Mouse (Mus musculus) forebrain, postnatal 0 days (tissue): ENCODE measurements around the gene Zfp991. TPM values are rescaled to one million over a fixed set of nuclear protein-coding genes. Genes with fewer than 3 reads are reported as not detected.
"Not testable (repeated sequence)": the region's sequence is repeated elsewhere in the genome, so short reads cannot be mapped to it uniquely, and the experiment has no call there.

Source experiments
- ATAC-seq: fragments of 200-750 bp; cut with Nextera tagmentation; 2 replicates; pipeline ENCODE4 v1.8.0; 2017; ENCODE audit warnings: mild to moderate bottlenecking, moderate library complexity
- DNase-seq: peaks from one replicate; pipeline ENCODE4 v3.0.0-alpha.2; 2015
- H3K27ac ChIP-seq: fragments of 300-500 bp; sonication (generic); 2 replicates; pipeline ENCODE4 v1.5.1; 2014; ENCODE audit warnings: low read depth, mild to moderate bottlenecking, antibody characterized with exemption, low read length, moderate library complexity, mixed read lengths
- H3K27me3 ChIP-seq: fragments of 300-500 bp; sonication (generic); 2 replicates; pipeline ENCODE4 v1.6.1; 2014; ENCODE audit warnings: mild to moderate bottlenecking, low read length, mixed read lengths; ENCODE audit not compliant: insufficient read depth
- H3K36me3 ChIP-seq: fragments of 300-500 bp; sonication (generic); 2 replicates; pipeline ENCODE4 v1.6.1; 2014; ENCODE audit warnings: mild to moderate bottlenecking, moderate library complexity; ENCODE audit not compliant: insufficient read depth
- H3K4me1 ChIP-seq: fragments of 300-500 bp; sonication (generic); 2 replicates; pipeline ENCODE4 v1.6.1; 2014; ENCODE audit warnings: antibody characterized with exemption; ENCODE audit not compliant: insufficient read depth
- H3K4me2 ChIP-seq: fragments of 300-500 bp; sonication (generic); 2 replicates; pipeline ENCODE4 v1.6.1; 2014; ENCODE audit warnings: low read depth, mild to moderate bottlenecking, moderate library complexity
- H3K4me3 ChIP-seq: fragments of 300-500 bp; sonication (generic); 2 replicates; pipeline ENCODE4 v1.5.1; 2014; ENCODE audit warnings: low read depth, low read length, mixed read lengths
- H3K9ac ChIP-seq: fragments of 300-500 bp; sonication (generic); 2 replicates; pipeline ENCODE4 v1.6.1; 2014; ENCODE audit warnings: mild to moderate bottlenecking
- H3K9me3 ChIP-seq: fragments of 300-500 bp; sonication (generic); 2 replicates; pipeline ENCODE4 v1.6.1; 2016; ENCODE audit warnings: low read length
- WGBS: fragments of 180-500 bp; shearing (Covaris S2); extraction: QIAGEN DNeasy Blood & Tissue Kit; methylation state at CpG from one replicate; pipeline ENCODE4 v1.1.7; 2014; 5-methylcytosine and 5-hydroxymethylcytosine counted together
- polyA plus RNA-seq: library from polyadenylated mRNA; unstranded; fragments of >200 nt; fragmentation: Nextera tagmentation; extraction: Ambion mirVana; gene quantifications from 2 replicates; pipeline ENCODE4 v1.2.1, GENCODE M21; 2015
- total RNA-seq: library from RNA; depleted of rRNA; stranded (reverse); fragments of >200 nt; gene quantifications from 2 replicates; pipeline ENCODE4 v1.2.3, GENCODE M21; 2014

Zfp991 gene
- total and polyA plus RNA-seq, 2 experiments from 2014 or later: 3.5 to 7.9 TPM

GRCm38 (mm10) chr4:147181141-147181685, 49.4 kb downstream of the Zfp991 start:
- H3K9me3 ChIP-seq, ATAC-seq, H3K27me3 ChIP-seq, H3K27ac ChIP-seq, H3K4me1 ChIP-seq, DNase-seq, H3K4me2 ChIP-seq, H3K36me3 ChIP-seq, H3K4me3 ChIP-seq, H3K9ac ChIP-seq: not testable (repeated sequence)
- WGBS: 95% methylated on average over 7 of the region's 8 CpGs

DNA sequence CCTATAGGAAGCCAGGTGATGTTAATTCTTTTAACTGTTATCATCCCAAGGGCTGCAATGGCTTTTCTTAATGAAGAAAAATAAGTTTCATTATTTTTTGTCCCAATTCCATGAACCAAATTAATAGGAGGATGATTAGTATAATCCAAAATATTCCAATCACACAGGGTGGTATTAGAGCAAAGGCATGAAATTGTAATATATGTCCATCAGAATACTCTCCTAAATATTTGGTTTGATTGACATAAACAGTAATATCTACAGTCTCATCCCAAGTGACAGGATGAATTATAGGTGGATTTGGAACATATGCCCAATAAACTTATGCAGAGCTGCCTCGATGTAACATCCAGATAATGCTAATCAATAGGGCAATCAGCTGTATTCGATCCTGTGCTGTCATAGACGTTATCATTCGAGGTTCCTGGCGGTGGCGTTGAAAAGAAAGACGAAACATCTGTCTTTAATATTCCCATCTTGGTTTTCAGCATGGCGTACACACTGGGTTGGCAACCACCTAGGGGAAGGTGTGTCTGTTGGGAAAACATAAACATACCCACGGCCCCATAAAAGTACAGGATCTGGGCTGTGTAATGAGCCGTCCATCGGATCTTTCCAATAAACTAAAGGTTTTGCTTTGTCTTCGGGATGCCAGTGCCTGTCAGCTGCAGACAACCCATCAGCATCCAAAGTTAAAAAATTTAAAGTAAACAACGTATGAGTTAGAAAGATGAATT, 50.3 kb downstream of the Zfp991 start:
- not testable (repeated sequence) for H3K9ac ChIP-seq, H3K4me2 ChIP-seq, H3K9me3 ChIP-seq, DNase-seq, ATAC-seq, H3K4me3 ChIP-seq, H3K36me3 ChIP-seq, H3K4me1 ChIP-seq, H3K27me3 ChIP-seq, H3K27ac ChIP-seq
- WGBS: no CpG with 5 or more reads among the region's 13 CpGs

DNA sequence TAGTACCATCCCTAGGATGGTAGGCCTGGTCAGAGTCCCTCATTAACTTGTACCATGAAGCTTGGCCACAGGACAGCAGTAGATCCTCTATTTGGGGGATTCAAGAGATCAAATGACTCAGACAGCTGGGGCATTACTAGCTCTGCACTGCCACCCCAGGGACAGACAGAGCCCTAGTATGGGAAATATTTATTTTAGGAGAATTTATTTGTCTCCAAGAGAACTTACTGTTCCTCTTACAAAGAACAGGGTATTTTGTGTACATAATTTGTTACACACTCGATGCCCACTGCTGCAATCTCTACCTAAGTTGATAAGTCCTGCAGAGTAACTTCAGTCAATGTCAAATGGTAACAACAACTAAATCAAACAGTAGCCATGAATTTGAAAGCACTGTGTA, 55.0 kb downstream of the Zfp991 start:
- H3K9me3 ChIP-seq, DNase-seq, H3K27ac ChIP-seq, H3K4me3 ChIP-seq, H3K27me3 ChIP-seq, H3K4me1 ChIP-seq, H3K9ac ChIP-seq, H3K36me3 ChIP-seq, H3K4me2 ChIP-seq: not testable (repeated sequence)
- WGBS: 84% methylated on average over 1 of the region's 1 CpGs
- peak; percentile 8; the same call in 1 of the 2 replicates for ATAC-seq

- H3K36me3 ChIP-seq, H3K27ac ChIP-seq, ATAC-seq, H3K4me3 ChIP-seq, H3K9ac ChIP-seq, DNase-seq, H3K9me3 ChIP-seq, H3K27me3 ChIP-seq, H3K4me2 ChIP-seq, H3K4me1 ChIP-seq: not testable (repeated sequence)
- WGBS: 78% methylated on average over 67 of the region's 71 CpGs
Observed at GRCm38 (mm10) chr4:147187283-147187965, 55.6 kb downstream of the Zfp991 start.

GRCm38 (mm10) chr4:147195186-147195585, 63.3 kb downstream of the Zfp991 start:
- WGBS: 86% methylated on average over 3 of the region's 9 CpGs
- not testable (repeated sequence) for H3K36me3 ChIP-seq, DNase-seq, H3K27me3 ChIP-seq, H3K4me2 ChIP-seq, H3K27ac ChIP-seq, ATAC-seq, H3K9ac ChIP-seq, H3K4me1 ChIP-seq, H3K9me3 ChIP-seq, H3K4me3 ChIP-seq

DNA sequence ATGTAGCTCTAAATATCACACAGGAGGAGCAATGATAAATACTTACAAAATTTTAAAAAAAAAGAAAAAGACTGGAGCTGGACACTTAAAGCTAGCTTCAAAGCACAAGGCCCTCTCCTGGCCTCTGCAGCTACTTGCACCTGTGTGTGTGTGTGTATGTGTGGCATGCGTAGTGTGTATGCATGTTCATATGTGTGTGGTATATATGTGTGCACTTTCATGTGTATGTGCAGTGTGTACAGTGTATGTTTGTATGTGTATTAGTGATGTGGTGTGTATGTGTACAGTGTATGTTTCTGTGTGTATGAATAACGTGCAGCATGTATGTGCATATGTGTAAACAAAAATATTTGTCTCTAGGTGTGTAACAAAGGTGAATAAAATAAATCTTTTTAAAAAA, 65.4 kb downstream of the Zfp991 start:
- H3K4me3 ChIP-seq, H3K4me1 ChIP-seq, H3K4me2 ChIP-seq, H3K27ac ChIP-seq, H3K9ac ChIP-seq, H3K36me3 ChIP-seq, DNase-seq, H3K27me3 ChIP-seq, H3K9me3 ChIP-seq: not testable (repeated sequence)
- ATAC-seq: 0 out of 2 replicates have a peak, but pooled peaks have one; percentile 32
- 87% methylated on average over 2 of the region's 2 CpGs for WGBS

- DNase-seq, ATAC-seq: not testable (repeated sequence)
Observed at GRCm38 (mm10) chr4:147199055-147199750, 67.4 kb downstream of the Zfp991 start.

GRCm38 (mm10) chr4:147201920-147202660, 70.3 kb downstream of the Zfp991 start:
- H3K36me3 ChIP-seq, H3K4me2 ChIP-seq, H3K27ac ChIP-seq, DNase-seq, H3K9ac ChIP-seq, H3K9me3 ChIP-seq, H3K27me3 ChIP-seq, H3K4me1 ChIP-seq, ATAC-seq, H3K4me3 ChIP-seq: not testable (repeated sequence)
- 91% methylated on average over 11 of the region's 16 CpGs for WGBS

More at GRCm38 (mm10) chr4:147199055-147199750, 67.4 kb downstream of the Zfp991 start:
- 76% methylated on average over 6 of the region's 6 CpGs for WGBS
- not testable (repeated sequence) for H3K9ac ChIP-seq, H3K27me3 ChIP-seq, H3K36me3 ChIP-seq, H3K27ac ChIP-seq, H3K4me1 ChIP-seq, H3K9me3 ChIP-seq, H3K4me3 ChIP-seq, H3K4me2 ChIP-seq

GRCm38 (mm10) chr4:147212182-147212928, 80.5 kb downstream of the Zfp991 start:
- not testable (repeated sequence) for ATAC-seq, DNase-seq, H3K4me2 ChIP-seq, H3K27me3 ChIP-seq, H3K9me3 ChIP-seq, H3K9ac ChIP-seq, H3K36me3 ChIP-seq, H3K4me1 ChIP-seq, H3K27ac ChIP-seq, H3K4me3 ChIP-seq
- 87% methylated on average over 3 of the region's 7 CpGs for WGBS
